Mouse (Mus musculus) embryonic facial prominence, embryonic 12.5 days (tissue): ENCODE results near the gene Bcor. TPM values are rescaled to one million over a fixed set of nuclear protein-coding genes. Genes with fewer than 3 reads are reported as not detected.

Experiments used
- ATAC-seq: fragments of 200-750 bp; cut with Nextera tagmentation; 2 replicates; pipeline ENCODE4 v1.8.0; 2017; ENCODE audit not compliant: insufficient number of reproducible peaks, insufficient read depth, low FRiP score, low TSS enrichment
- H3K27ac ChIP-seq: fragments of 300-500 bp; sonication (generic); 2 replicates; pipeline ENCODE4 v1.5.1; 2016; ENCODE audit warnings: mild to moderate bottlenecking
- H3K27me3 ChIP-seq: fragments of 300-500 bp; sonication (generic); 2 replicates; pipeline ENCODE4 v1.6.1; 2016; ENCODE audit warnings: mild to moderate bottlenecking, moderate library complexity
- H3K36me3 ChIP-seq: fragments of 300-500 bp; sonication (generic); 2 replicates; pipeline ENCODE4 v1.6.1; 2016; ENCODE audit warnings: mild to moderate bottlenecking
- H3K4me1 ChIP-seq: fragments of 300-500 bp; sonication (generic); 2 replicates; pipeline ENCODE4 v1.6.1; 2016
- H3K4me2 ChIP-seq: fragments of 300-500 bp; sonication (generic); replicated peaks from 2 replicates; pipeline ENCODE4 v1.6.1; 2016; ENCODE audit warnings: mild to moderate bottlenecking, moderate library complexity
- H3K4me3 ChIP-seq: fragments of 300-500 bp; sonication (generic); 2 replicates; pipeline ENCODE4 v1.5.1; 2016; ENCODE audit warnings: mild to moderate bottlenecking
- H3K9ac ChIP-seq: fragments of 300-500 bp; sonication (generic); 2 replicates; pipeline ENCODE4 v1.6.1; 2016; ENCODE audit warnings: mild to moderate bottlenecking, moderate library complexity
- H3K9me3 ChIP-seq: fragments of 300-500 bp; sonication (generic); 2 replicates; pipeline ENCODE4 v1.6.1; 2016; ENCODE audit warnings: mild to moderate bottlenecking, moderate library complexity
- WGBS: fragments of 180-500 bp; shearing (Covaris S2); methylation state at CpG from one replicate; pipeline ENCODE4 v1.1.7; 2016; 5-methylcytosine and 5-hydroxymethylcytosine counted together
- polyA plus RNA-seq: library from polyadenylated mRNA; unstranded; fragments of >200 nt; fragmentation: Nextera tagmentation; extraction: Ambion mirVana; gene quantifications from 2 replicates; pipeline ENCODE4 v1.2.1, GENCODE M21; 2016

The Bcor gene
- polyA plus RNA-seq, 1 experiment from 2014 or later = 20.6 TPM

DNA sequence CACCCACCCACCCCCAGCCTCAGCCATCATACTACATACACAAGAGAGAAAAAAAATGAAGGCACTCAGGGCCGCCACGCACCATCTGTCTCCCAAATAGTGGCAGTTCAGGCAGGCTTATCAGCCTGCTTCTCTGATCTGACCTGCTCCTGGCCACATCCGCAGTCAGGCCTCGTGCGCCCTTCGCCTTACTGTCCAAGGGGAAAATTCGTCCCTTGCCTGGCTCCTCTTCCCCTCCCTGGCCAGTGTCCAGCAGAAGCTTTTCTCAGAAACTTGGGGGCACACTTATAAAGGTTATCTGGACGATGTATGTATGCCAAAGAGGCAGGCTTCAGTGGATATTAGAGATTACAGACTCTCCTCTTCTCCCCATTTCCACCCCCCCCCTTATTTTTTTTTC, 163.7 kb downstream of the Bcor start:
- H3K4me2 ChIP-seq = no peak overlapping the region
- WGBS = 77% methylated on average over 8 of the region's 8 CpGs
- H3K27me3 ChIP-seq = peaks cover 57% of the 10 kb centered on the region

DNA sequence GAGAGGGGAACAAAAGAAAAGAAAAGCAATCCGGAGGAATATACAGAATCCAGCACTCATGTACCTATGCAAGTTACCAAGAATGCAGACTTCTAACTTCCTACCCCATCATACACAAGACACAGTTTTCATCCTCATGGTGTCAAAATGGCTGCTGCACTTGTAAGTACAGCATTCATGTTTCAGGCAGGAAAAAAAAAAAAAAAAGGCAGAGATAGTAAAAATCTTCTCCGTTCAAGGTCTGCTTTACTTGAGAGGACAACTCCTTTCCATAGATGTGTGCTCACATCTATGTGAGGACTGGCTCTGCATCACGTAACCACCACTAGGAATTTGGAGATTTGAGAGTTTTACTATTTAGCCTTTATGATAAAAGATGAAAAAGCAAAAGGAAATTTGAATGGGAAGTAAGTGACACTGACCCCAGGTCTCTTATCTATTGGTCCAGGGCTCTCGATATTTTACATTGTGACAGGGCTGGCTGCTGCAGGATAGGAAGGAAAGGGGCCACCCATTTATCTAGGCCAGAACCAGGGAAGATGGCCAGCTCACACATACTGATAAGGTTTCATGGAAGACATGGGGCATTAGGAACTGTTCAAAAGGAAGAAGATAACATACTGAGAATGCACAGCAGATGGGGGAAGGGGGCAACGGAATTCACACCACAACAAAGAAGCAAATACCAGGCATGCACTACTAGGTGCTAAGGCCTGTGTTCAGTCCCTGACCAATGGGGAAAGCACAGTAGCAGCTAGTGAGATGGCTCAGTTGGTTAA, 166.3 kb downstream of the Bcor start:
- WGBS = 87% methylated on average over 5 of the region's 5 CpGs
- no peak for ATAC-seq
- no peak overlapping the region for H3K4me3 ChIP-seq
- H3K4me1 ChIP-seq = no peaks in the 10 kb centered on the region
- no peaks in the 10 kb centered on the region for H3K36me3 ChIP-seq
- H3K27me3 ChIP-seq = peaks cover 30% of the 10 kb centered on the region
- no peak overlapping the region for H3K27ac ChIP-seq
- no peak overlapping the region for H3K9ac ChIP-seq
- no peak overlapping the region for H3K4me2 ChIP-seq
- no peaks in the 10 kb centered on the region for H3K9me3 ChIP-seq

More for the DNA sequence above, 163.7 kb downstream of the Bcor start:
- H3K27ac ChIP-seq = no peak overlapping the region
- H3K36me3 ChIP-seq = no peaks in the 10 kb centered on the region
- no peak overlapping the region for H3K9ac ChIP-seq
- no peak for ATAC-seq
- H3K9me3 ChIP-seq = no peaks in the 10 kb centered on the region
- no peak overlapping the region for H3K4me3 ChIP-seq
- H3K4me1 ChIP-seq = peaks cover 11% of the 10 kb centered on the region; the same call in 1 of the 2 replicates

DNA sequence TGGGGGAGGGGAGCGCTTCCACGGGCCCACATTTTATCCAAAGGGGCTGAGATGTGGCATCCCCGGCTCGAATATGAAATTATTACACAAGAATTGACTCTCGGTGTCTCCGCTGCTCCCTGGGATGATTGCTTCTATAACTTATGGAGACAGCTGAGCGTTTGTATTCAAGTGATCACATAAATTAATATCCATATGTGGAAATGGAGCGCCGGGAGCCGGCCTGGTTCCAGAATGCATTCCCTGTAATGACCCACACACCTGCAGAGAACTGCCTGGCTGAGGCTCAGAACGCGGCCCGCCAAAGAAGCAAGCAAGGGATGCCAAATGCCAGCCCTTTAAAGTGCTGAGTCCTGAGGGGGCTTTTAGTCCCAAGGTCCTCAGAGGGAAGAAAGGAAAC, 170.7 kb downstream of the Bcor start:
- no peak for ATAC-seq
- Histone ChIP-seq H3K9me3 (no peaks in the 10 kb centered on the region), H3K4me3 (no peak overlapping the region), H3K9ac (no peak overlapping the region), H3K4me1 (no peaks in the 10 kb centered on the region), H3K36me3 (no peaks in the 10 kb centered on the region), H3K27me3 (peaks cover 9% of the 10 kb centered on the region; the same call in 1 of the 2 replicates), H3K27ac (no peak overlapping the region), H3K4me2 (no peak overlapping the region)
- WGBS = 85% methylated on average over 13 of the region's 13 CpGs

DNA sequence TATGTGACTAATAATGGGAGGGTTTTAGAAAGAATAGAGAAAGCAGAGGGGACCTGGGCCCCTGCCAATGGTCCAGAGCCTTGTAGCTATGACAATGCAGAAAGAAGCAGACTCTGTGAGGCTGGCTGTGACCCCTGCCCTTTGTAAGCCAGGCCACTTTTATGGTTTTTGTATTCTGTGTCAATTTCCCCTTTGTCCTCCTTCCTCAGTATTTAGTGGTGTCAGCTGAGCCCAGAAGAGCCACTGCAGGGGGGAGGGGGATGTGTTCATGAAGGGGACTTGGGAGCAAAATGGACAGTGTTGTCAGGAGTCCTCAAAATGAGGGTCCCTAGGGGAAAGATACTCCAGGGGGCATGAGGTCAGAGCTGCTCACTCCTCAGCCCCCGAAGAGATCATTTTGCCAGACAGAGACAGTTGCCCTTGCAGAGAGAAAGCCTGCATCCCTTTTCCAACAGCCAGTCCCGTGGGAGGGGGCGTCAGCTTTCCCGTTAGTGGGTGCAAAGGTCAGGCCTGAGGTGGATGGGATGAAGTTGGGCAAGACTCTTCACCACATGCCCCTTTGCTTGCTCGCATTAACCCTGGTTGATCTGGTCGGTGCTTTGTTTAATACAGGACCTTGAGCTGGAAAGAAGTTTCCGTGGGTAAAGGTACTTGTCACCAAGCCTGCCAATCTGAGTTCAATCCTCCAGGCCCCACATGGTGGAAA, 171.8 kb downstream of the Bcor start:
- Histone ChIP-seq H3K36me3 (no peaks in the 10 kb centered on the region), H3K4me3 (no peak overlapping the region), H3K27me3 (peaks cover 5% of the 10 kb centered on the region; the same call in 1 of the 2 replicates), H3K9me3 (no peaks in the 10 kb centered on the region), H3K9ac (no peak overlapping the region), H3K27ac (no peak overlapping the region), H3K4me2 (no peak overlapping the region), H3K4me1 (no peaks in the 10 kb centered on the region)
- 45% methylated on average over 7 of the region's 7 CpGs for WGBS
- no peak for ATAC-seq

DNA sequence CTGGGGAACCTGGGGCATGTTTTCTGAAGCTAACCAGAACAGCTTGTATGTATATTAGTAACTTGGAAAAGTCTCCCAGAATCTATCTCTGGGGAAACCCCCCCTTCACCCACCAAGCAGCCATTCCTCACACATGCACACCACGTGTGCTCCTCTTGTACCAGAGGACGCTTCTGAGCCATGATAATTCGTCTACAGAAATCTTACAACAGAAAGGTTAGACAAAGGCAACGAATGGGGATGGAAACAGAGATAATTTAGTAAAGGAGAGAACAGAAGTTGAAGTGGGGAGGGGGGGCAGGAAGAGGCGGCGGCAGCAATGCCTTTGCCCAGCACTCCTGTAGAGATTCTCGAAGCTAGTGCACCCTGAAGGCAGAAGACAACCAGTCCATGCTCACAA, 172.6 kb downstream of the Bcor start:
- Histone ChIP-seq H3K27me3 (peaks cover 5% of the 10 kb centered on the region; the same call in 1 of the 2 replicates), H3K4me1 (no peaks in the 10 kb centered on the region), H3K36me3 (no peaks in the 10 kb centered on the region), H3K27ac (no peak overlapping the region), H3K9me3 (no peaks in the 10 kb centered on the region), H3K4me2 (no peak overlapping the region), H3K9ac (no peak overlapping the region), H3K4me3 (no peak overlapping the region)
- no peak for ATAC-seq
- WGBS = 37% methylated on average over 7 of the region's 7 CpGs
